Mouse (Mus musculus) bone marrow macrophage, adult 2 months (primary cell): ENCODE measurements around the gene B230307C23Rik.

Source experiments
- CTCF ChIP-seq: IDR thresholded peaks from 2 replicates; pipeline ENCODE4 v1.5.1; 2012; ENCODE audit warnings: low read depth, mild to moderate bottlenecking, low read length, moderate library complexity
- POLR2A ChIP-seq: IDR thresholded peaks from 2 replicates; pipeline ENCODE4 v1.6.1; 2012; ENCODE audit warnings: mild to moderate bottlenecking, low read depth, low read length, borderline replicate concordance

DNA sequence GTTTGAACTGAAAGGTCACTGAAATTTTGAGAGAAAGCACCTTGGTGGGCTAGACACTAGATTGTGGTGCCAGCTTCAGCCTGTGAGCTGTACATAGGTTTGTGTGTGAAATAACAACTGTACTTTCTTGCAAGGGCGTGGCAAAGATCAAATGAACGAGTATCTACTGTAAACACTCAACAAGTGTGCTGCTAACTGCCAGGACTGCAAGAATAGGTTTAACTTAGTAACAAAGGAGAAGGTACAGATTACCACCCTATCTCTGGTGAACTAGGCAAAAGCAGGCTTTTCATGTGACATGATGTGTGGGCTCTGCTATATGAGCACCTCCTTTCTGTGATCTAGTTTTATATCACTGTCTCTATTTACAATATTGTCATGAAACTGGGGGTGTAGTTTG lies 43.8 kb upstream of the B230307C23Rik start:
- no peak for TF ChIP-seq POLR2A
- TF ChIP-seq CTCF, result no peak
